Mouse (Mus musculus) kidney, adult 2 months (tissue): ENCODE measurements around the gene Adam17. TPM values are rescaled to one million over a fixed set of nuclear protein-coding genes. Genes with fewer than 3 reads are reported as not detected.

Experiments
- DNase-seq: peaks from one replicate; pipeline ENCODE4 v3.0.0; 2021
- H3K27ac ChIP-seq: fragments of 200-500 bp; 2 replicates; pipeline ENCODE4 v1.5.1; 2012; ENCODE audit warnings: low read depth, low read length, control low read depth, inconsistent platforms; ENCODE audit not compliant: insufficient read depth
- H3K27me3 ChIP-seq: fragments of 200-500 bp; replicated peaks from 2 replicates; pipeline ENCODE4 v1.6.1; 2012; ENCODE audit warnings: mild to moderate bottlenecking, moderate library complexity, low read length, inconsistent platforms; ENCODE audit not compliant: control insufficient read depth, insufficient read depth
- H3K36me3 ChIP-seq: fragments of 200-500 bp; 2 replicates; pipeline ENCODE4 v1.6.1; 2012; ENCODE audit warnings: mild to moderate bottlenecking, moderate library complexity, low read length, inconsistent platforms; ENCODE audit not compliant: control insufficient read depth, insufficient read depth
- H3K4me1 ChIP-seq: fragments of 200-500 bp; 2 replicates; pipeline ENCODE4 v1.6.1; 2011; ENCODE audit warnings: low read length; ENCODE audit not compliant: control insufficient read depth, insufficient read depth
- H3K4me3 ChIP-seq: fragments of 200-500 bp; 2 replicates; pipeline ENCODE4 v1.5.1; 2011; ENCODE audit warnings: mild to moderate bottlenecking, low read depth, low read length, control low read depth; ENCODE audit not compliant: insufficient read depth
- CTCF ChIP-seq: fragments of 200-500 bp; conservative IDR thresholded peaks from 2 replicates; pipeline ENCODE4 v1.5.1; 2011; ENCODE audit warnings: low read depth, mild to moderate bottlenecking, control low read depth, low read length, moderate library complexity, mixed read lengths; ENCODE audit not compliant: insufficient read depth, insufficient read length
- POLR2A ChIP-seq: fragments of 200-500 bp; IDR thresholded peaks from one replicate; pipeline ENCODE4 v1.6.1; 2011; ENCODE audit warnings: low read depth, low read length, control low read depth
- WGBS: fragments of 180-500 bp; shearing (Covaris S2); methylation state at CpG from one replicate; pipeline ENCODE4 v1.1.7; 2018; 5-methylcytosine and 5-hydroxymethylcytosine counted together
- polyA plus RNA-seq: library from polyadenylated mRNA; depleted of rRNA; stranded (reverse); fragments of >200 nt; gene quantifications from 2 replicates; pipeline ENCODE4 v1.2.3, GENCODE M21; 2012

Adam17 gene
- polyA plus RNA-seq, 1 experiment, result 19.1 TPM

DNA sequence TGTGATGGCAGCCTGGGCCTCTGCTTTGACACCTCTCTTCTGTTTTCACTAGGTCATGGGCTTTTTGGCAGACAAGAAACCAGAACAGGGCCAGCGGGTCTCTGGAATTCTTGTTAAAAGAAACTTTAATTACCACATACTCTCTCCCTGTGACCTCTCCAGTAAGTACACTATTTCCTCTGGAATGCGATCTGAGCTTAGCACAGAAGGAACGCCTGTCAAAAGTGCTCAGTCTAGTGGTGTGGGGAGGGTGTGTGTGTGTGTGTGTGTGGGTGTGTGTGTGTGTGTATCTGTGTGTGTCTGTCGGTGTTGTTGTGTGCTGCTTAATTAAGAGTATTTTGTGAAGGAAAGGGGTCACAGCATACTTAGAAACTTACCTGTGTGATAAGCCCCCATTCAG is 66.7 kb downstream of the Adam17 start:
- peaks cover 2% of the 10 kb centered on the region; the same call in 1 of the 2 replicates for H3K4me1 ChIP-seq
- 42% methylated on average over 4 of the region's 4 CpGs for WGBS
- no peaks in the 10 kb centered on the region for H3K36me3 ChIP-seq
- H3K27ac ChIP-seq, result no peak overlapping the region
- H3K4me3 ChIP-seq, result no peak overlapping the region
- TF ChIP-seq CTCF (no peak), POLR2A (no peak)
- no peaks in the 10 kb centered on the region for H3K27me3 ChIP-seq
- DNase-seq, result no peak

GRCm38 (mm10) chr12:21305741-21306140 is 67.7 kb downstream of the Adam17 start:
- Histone ChIP-seq H3K27me3 (no peaks in the 10 kb centered on the region), H3K4me3 (no peak overlapping the region), H3K4me1 (peaks cover 8% of the 10 kb centered on the region), H3K36me3 (0 out of 2 replicates have a peak, but pooled peaks cover 3% of the 10 kb centered on the region), H3K27ac (no peak overlapping the region)
- TF ChIP-seq POLR2A, result no peak
- TF ChIP-seq CTCF, result no peak
- WGBS, result 88% methylated on average over 4 of the region's 4 CpGs
- DNase-seq, result peak; percentile 72

GRCm38 (mm10) chr12:21302361-21302783 is 71.1 kb downstream of the Adam17 start:
- H3K27ac ChIP-seq, result peak overlapping the region; percentile 95
- WGBS, result 36% methylated on average over 5 of the region's 5 CpGs
- TF ChIP-seq POLR2A, result no peak
- no peak for TF ChIP-seq CTCF
- peak; percentile 92 for DNase-seq
- H3K4me3 ChIP-seq, result no peak overlapping the region
- no peaks in the 10 kb centered on the region for H3K27me3 ChIP-seq
- peaks cover 8% of the 10 kb centered on the region for H3K4me1 ChIP-seq
- H3K36me3 ChIP-seq, result peaks cover 3% of the 10 kb centered on the region; the same call in 1 of the 2 replicates

DNA sequence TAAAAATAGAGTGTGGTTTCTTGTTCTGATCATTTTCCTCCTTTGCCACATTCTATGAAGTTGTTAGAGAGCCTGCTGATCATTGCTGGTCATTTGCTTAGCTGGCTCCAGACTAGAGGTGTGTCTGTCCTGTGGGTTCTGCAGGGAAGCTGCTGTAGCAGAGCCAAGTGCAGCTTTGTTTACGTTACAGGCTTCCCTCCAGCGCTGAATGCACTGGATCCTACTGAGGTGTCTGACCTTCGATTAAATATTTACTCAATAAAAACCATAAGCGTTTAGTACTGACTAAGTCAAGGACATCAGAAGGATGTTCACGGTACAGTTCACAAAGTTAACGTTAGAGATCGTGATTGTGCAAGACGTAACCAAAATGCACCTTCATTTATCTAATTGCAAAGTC is 71.5 kb downstream of the Adam17 start:
- Histone ChIP-seq H3K36me3 (peaks cover 3% of the 10 kb centered on the region; the same call in 1 of the 2 replicates), H3K27me3 (no peaks in the 10 kb centered on the region), H3K27ac (peak overlapping the region; percentile 95), H3K4me1 (peaks cover 8% of the 10 kb centered on the region), H3K4me3 (no peak overlapping the region)
- DNase-seq, result peak; percentile 76
- WGBS, result 44% methylated on average over 8 of the region's 8 CpGs
- TF ChIP-seq POLR2A (no peak), CTCF (no peak)

DNA sequence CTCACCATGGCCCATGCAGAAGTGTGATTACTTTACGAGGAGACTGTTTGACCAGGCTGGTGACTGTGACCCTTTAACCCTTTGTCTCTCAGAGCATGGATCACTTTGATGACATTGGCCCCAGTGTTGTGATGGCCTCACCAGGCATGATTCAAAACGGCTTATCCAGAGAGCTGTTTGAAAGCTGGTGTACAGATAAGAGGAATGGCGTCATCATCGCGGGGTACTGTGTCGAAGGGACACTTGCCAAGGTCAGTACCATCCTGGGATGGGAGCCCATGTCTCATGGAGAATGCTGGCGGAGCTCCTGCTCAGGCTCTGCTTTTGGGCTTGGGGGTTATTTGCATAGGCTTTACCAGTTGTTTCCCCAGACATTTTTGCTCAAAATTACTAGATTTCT is 72.1 kb downstream of the Adam17 start:
- no peak overlapping the region for H3K4me3 ChIP-seq
- DNase-seq, result no peak
- WGBS, result 78% methylated on average over 7 of the region's 7 CpGs
- TF ChIP-seq CTCF (no peak), POLR2A (no peak)
- peaks cover 3% of the 10 kb centered on the region; the same call in 1 of the 2 replicates for H3K36me3 ChIP-seq
- peak overlapping the region; percentile 95 for H3K27ac ChIP-seq
- no peaks in the 10 kb centered on the region for H3K27me3 ChIP-seq
- peaks cover 8% of the 10 kb centered on the region for H3K4me1 ChIP-seq

- Histone ChIP-seq H3K36me3 (peaks cover 3% of the 10 kb centered on the region; the same call in 1 of the 2 replicates), H3K4me3 (no peak overlapping the region), H3K27me3 (no peaks in the 10 kb centered on the region), H3K4me1 (peaks cover 8% of the 10 kb centered on the region), H3K27ac (no peak overlapping the region)
- WGBS, result 96% methylated on average over 11 of the region's 11 CpGs
- DNase-seq, result no peak
- TF ChIP-seq CTCF (no peak), POLR2A (no peak)
Observed at GRCm38 (mm10) chr12:21298856-21299255, 74.6 kb downstream of the Adam17 start.

- Histone ChIP-seq H3K36me3 (0 out of 2 replicates have a peak, but pooled peaks cover 2% of the 10 kb centered on the region), H3K27me3 (no peaks in the 10 kb centered on the region), H3K27ac (no peak overlapping the region), H3K4me3 (no peak overlapping the region), H3K4me1 (peaks cover 6% of the 10 kb centered on the region)
- 79% methylated on average over 6 of the region's 6 CpGs for WGBS
- no peak for TF ChIP-seq POLR2A
- TF ChIP-seq CTCF, result no peak
- no peak for DNase-seq
Observed at GRCm38 (mm10) chr12:21289651-21290050, 83.8 kb downstream of the Adam17 start.
